ENCODE assay signal across 9 mouse cellular contexts in the genomic region with DNA sequence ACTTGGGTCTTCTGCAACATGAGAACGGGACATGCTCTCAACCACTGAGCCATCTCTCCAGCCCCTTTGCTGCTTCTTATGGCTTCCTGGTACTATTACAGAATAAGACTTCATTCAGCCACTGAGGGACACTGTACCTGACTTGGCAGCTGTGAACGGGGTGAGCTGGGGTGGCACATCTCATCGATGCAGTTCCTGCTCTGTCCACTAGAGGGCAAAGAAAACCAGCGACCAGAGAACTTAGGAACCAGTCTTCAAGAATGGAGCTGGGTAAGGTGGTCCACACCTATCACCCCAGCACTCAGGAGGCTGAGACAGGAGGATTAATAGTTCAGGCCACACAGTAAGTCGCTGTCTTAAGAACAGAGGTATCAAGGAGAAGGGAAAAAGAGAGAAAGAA. TPM values are rescaled to one million over a fixed set of nuclear protein-coding genes. Genes with fewer than 3 reads are reported as not detected.
A peak's percentile ranks its signal among the peaks of the same experiment; 100 is the strongest.
DNase-seq lines count a peak whose midpoint lies in the region; ATAC-seq and TF ChIP-seq lines count a peak whose summit lies in the region.
"Had no signal": no experiment of that assay in that cellular context is flagged by ENCODE, and none has a peak within 500 bp of the region (broad histone marks: within the 10 kb centered on the region; RNA-seq: fewer than 3 reads in every experiment).

No protein-coding gene starts in this region.

- TF ChIP-seq CTCF in olfactory bulb, adult 2 months (IDR thresholded peaks at IDR 0.05; ENCODE audit: insufficient read depth, low read depth, low read length): peak; percentile 52

- no peaks in the 10 kb centered on the region for H3K9me3 ChIP-seq in embryonic facial prominence, embryonic 10.5 days
- no peaks in the 10 kb centered on the region for H3K9me3 ChIP-seq in limb, embryonic 10.5 days (replicated peaks)
- H3K9me3 ChIP-seq: hindbrain, embryonic 15.5 days had no signal

- ATAC-seq in activated CD4-positive, CD25-positive, alpha-beta regulatory T cell, adult 4 months: peak; percentile 61

- H3K27me3 ChIP-seq in embryonic facial prominence, embryonic 10.5 days (replicated peaks; ENCODE audit: low read depth, poor library complexity, severe bottlenecking): peaks cover 28% of the 10 kb centered on the region
- peaks cover 24% of the 10 kb centered on the region for H3K27me3 ChIP-seq in limb, embryonic 10.5 days (ENCODE audit: low read depth, poor library complexity, severe bottlenecking)
- H3K27me3 ChIP-seq: hindbrain, embryonic 15.5 days had no signal

- no peak overlapping the region for H3K4me3 ChIP-seq in embryonic facial prominence, embryonic 10.5 days
- H3K4me3 ChIP-seq in limb, embryonic 10.5 days: no peak overlapping the region
- H3K4me3 ChIP-seq in olfactory bulb, adult 2 months (ENCODE audit: insufficient read depth, low read depth, low read length): no peak overlapping the region
- H3K4me3 ChIP-seq: hindbrain, embryonic 15.5 days had no signal

- WGBS in embryonic facial prominence, embryonic 10.5 days: 12% methylated on average over 5 of the region's 5 CpGs
- WGBS in limb, embryonic 10.5 days: 10% methylated on average over 5 of the region's 5 CpGs
- 14% methylated on average over 5 of the region's 5 CpGs for WGBS in olfactory bulb, adult 2 months

- H3K36me3 ChIP-seq in embryonic facial prominence, embryonic 10.5 days (replicated peaks): no peaks in the 10 kb centered on the region
- no peaks in the 10 kb centered on the region for H3K36me3 ChIP-seq in limb, embryonic 10.5 days
- H3K36me3 ChIP-seq: hindbrain, embryonic 15.5 days had no signal

- no peak for TF ChIP-seq POLR2A in olfactory bulb, adult 2 months (IDR thresholded peaks at IDR 0.05; ENCODE audit: insufficient read depth, low read depth, low read length)

- DNase-seq in adrenal gland, adult (ENCODE audit: inconsistent age in 2 of 2, low spot score in 1 of 2): peak; percentile 46 to 84
- DNase-seq in adrenal gland, postnatal 4 days (ENCODE audit: low spot score in 2 of 2): no peak
- peak; percentile 54 to 60 for DNase-seq in left cerebral cortex, adult 18-20 months (ENCODE audit: low spot score in 2 of 2)
- DNase-seq in left cerebral cortex, adult 11 months (ENCODE audit: low spot score): no peak
- DNase-seq in embryonic facial prominence, embryonic 10.5 days (ENCODE audit: low spot score): peak; percentile 77
- DNase-seq in limb, embryonic 10.5 days (ENCODE audit: low spot score): peak; percentile 85

- no peak overlapping the region for H3K27ac ChIP-seq in embryonic facial prominence, embryonic 10.5 days (replicated peaks)
- H3K27ac ChIP-seq in limb, embryonic 10.5 days: no peak overlapping the region
- H3K27ac ChIP-seq in olfactory bulb, adult 2 months (ENCODE audit: insufficient read depth, low read depth, low read length): no peak overlapping the region
- H3K27ac ChIP-seq: hindbrain, embryonic 15.5 days had no signal

- peaks cover 20% of the 10 kb centered on the region for H3K4me1 ChIP-seq in embryonic facial prominence, embryonic 10.5 days
- peaks cover 19% of the 10 kb centered on the region for H3K4me1 ChIP-seq in limb, embryonic 10.5 days
- H3K4me1 ChIP-seq in olfactory bulb, adult 2 months (ENCODE audit: control insufficient read depth, insufficient read depth, low read length): peaks cover 9% of the 10 kb centered on the region

RNA-seq across cellular contexts. Expression of a gene that starts 6.9 kb away (rescaled TPM):
- total RNA-seq in adrenal gland, postnatal 4 days (2021): 10 to 100 TPM; 36.6 to 39.3 TPM
- 1 to 10 TPM; 2.1 to 2.4 TPM for total RNA-seq in left cerebral cortex, adult 18-20 months (2021)
- 10 to 100 TPM; 19.3 to 30.4 TPM for polyA plus RNA-seq in activated CD4-positive, CD25-positive, alpha-beta regulatory T cell, adult 4 months (2017; shearing (Covaris generic))
- polyA plus RNA-seq in embryonic facial prominence, embryonic 10.5 days (2016; fragmentation: Nextera tagmentation; extraction: Ambion mirVana): 156 TPM in 2 replicates
- polyA plus RNA-seq in limb, embryonic 10.5 days (2016; fragmentation: Nextera tagmentation; extraction: Ambion mirVana): 153 and 167 TPM in 2 replicates
- not detected in 2 replicates for polyA plus RNA-seq in olfactory bulb, adult 2 months (2012; ENCODE audit: insufficient read depth, insufficient read length, low replicate concordance, missing spikeins)

RNA-seq across cellular contexts. Expression of a gene that starts 51.5 kb away (rescaled TPM):
- total RNA-seq in adrenal gland, postnatal 4 days (2021): 1 to 10 TPM; 5.4 to 7.5 TPM
- 10 to 100 TPM; 10.1 to 15.6 TPM for total RNA-seq in left cerebral cortex, adult 18-20 months (2021)
- polyA plus RNA-seq in activated CD4-positive, CD25-positive, alpha-beta regulatory T cell, adult 4 months (2017; shearing (Covaris generic)): not detected
- polyA plus RNA-seq in embryonic facial prominence, embryonic 10.5 days (2016; fragmentation: Nextera tagmentation; extraction: Ambion mirVana): 2.9 and 3.8 TPM in 2 replicates
- 2.7 and 3.4 TPM in 2 replicates for polyA plus RNA-seq in limb, embryonic 10.5 days (2016; fragmentation: Nextera tagmentation; extraction: Ambion mirVana)
- polyA plus RNA-seq in olfactory bulb, adult 2 months (2012; ENCODE audit: insufficient read depth, insufficient read length, low replicate concordance, missing spikeins): not detected in 2 replicates

Comparison
In these comparisons a context has a peak if more than half of its experiments do, and no peak if none do; other contexts are left out.
1. DNase-seq: peak in adrenal gland, adult (2 of 2), left cerebral cortex, adult 18-20 months (2 of 2), embryonic facial prominence, embryonic 10.5 days (single experiment) and limb, embryonic 10.5 days (single experiment); none in adrenal gland, postnatal 4 days (0 of 2) and left cerebral cortex, adult 11 months (single experiment).
2. RNA of a gene that starts 6.9 kb away (polyA plus RNA-seq): 156 TPM in embryonic facial prominence, embryonic 10.5 days, 153 to 167 TPM in limb, embryonic 10.5 days and 19.3 to 30.4 TPM in activated CD4-positive, CD25-positive, alpha-beta regulatory T cell, adult 4 months; not detected in olfactory bulb, adult 2 months; every median in the first group is over 10 times any median in the second.